Mouse (Mus musculus) heart, embryonic 12.5 days (tissue): ENCODE measurements around the gene Hrct1. TPM values are rescaled to one million over a fixed set of nuclear protein-coding genes. Genes with fewer than 3 reads are reported as not detected.

Experiments used
- ATAC-seq: fragments of 200-750 bp; cut with Nextera tagmentation; 2 replicates; pipeline ENCODE4 v1.8.0; 2017; ENCODE audit warnings: moderate TSS enrichment, moderate library complexity; ENCODE audit not compliant: insufficient number of reproducible peaks, low FRiP score
- H3K27ac ChIP-seq: fragments of 300-500 bp; sonication (generic); 2 replicates; pipeline ENCODE4 v1.5.1; 2016; ENCODE audit warnings: mild to moderate bottlenecking, moderate library complexity; ENCODE audit not compliant: poor library complexity, severe bottlenecking
- H3K27me3 ChIP-seq: fragments of 300-500 bp; sonication (generic); replicated peaks from 2 replicates; pipeline ENCODE4 v1.6.1; 2016; ENCODE audit warnings: mild to moderate bottlenecking, moderate library complexity
- H3K36me3 ChIP-seq: fragments of 300-500 bp; sonication (generic); 2 replicates; pipeline ENCODE4 v1.6.1; 2016; ENCODE audit warnings: mild to moderate bottlenecking, moderate library complexity
- H3K4me1 ChIP-seq: fragments of 300-500 bp; sonication (generic); replicated peaks from 2 replicates; pipeline ENCODE4 v1.6.1; 2016; ENCODE audit warnings: mild to moderate bottlenecking
- H3K4me2 ChIP-seq: fragments of 300-500 bp; sonication (generic); 2 replicates; pipeline ENCODE4 v1.6.1; 2016; ENCODE audit warnings: mild to moderate bottlenecking, moderate library complexity
- H3K4me3 ChIP-seq: fragments of 300-500 bp; sonication (generic); 2 replicates; pipeline ENCODE4 v1.5.1; 2016; ENCODE audit warnings: mild to moderate bottlenecking
- H3K9ac ChIP-seq: fragments of 300-500 bp; sonication (generic); 2 replicates; pipeline ENCODE4 v1.6.1; 2016; ENCODE audit warnings: mild to moderate bottlenecking, moderate library complexity
- H3K9me3 ChIP-seq: fragments of 300-500 bp; sonication (generic); replicated peaks from 2 replicates; pipeline ENCODE4 v1.6.1; 2016; ENCODE audit warnings: mild to moderate bottlenecking, moderate library complexity
- WGBS: fragments of 180-500 bp; shearing (Covaris S2); methylation state at CpG from one replicate; pipeline ENCODE4 v1.1.7; 2016; 5-methylcytosine and 5-hydroxymethylcytosine counted together
- polyA plus RNA-seq: library from polyadenylated mRNA; unstranded; fragments of >200 nt; fragmentation: Nextera tagmentation; extraction: Ambion mirVana; gene quantifications from 2 replicates; pipeline ENCODE4 v1.2.1, GENCODE M21; 2016

The Hrct1 gene
- polyA plus RNA-seq, 1 experiment from 2014 or later, result 0.96 TPM

DNA sequence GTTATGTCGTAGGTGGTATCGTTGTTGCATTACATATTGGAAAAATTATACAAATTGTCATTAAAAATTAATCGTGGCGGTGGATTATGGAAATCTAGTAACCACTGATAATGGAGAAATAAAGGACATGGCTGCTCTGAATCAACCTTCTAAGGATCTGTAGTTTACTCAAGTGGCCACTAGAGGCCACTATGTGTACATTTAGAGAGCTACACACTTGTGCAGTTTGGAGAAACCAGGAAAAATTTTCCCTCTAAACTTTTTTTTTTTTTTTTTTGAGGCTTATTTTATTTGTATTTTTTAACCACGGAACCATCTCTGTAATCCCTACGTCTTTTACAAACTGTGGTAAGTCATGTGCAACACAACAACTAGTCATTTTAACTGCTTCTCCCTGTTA is 18.2 kb downstream of the Hrct1 start:
- H3K4me3 ChIP-seq, result no peak overlapping the region
- peaks cover 5% of the 10 kb centered on the region; the same call in 1 of the 2 replicates for H3K4me1 ChIP-seq
- H3K27me3 ChIP-seq, result no peaks in the 10 kb centered on the region
- no peak overlapping the region for H3K27ac ChIP-seq
- WGBS, result 15% methylated on average over 6 of the region's 6 CpGs
- no peaks in the 10 kb centered on the region for H3K36me3 ChIP-seq
- ATAC-seq, result no peak
- no peak overlapping the region for H3K9ac ChIP-seq
- H3K9me3 ChIP-seq, result 0 out of 2 replicates have a peak, but pooled peaks cover 4% of the 10 kb centered on the region
- no peak overlapping the region for H3K4me2 ChIP-seq

GRCm38 (mm10) chr4:43757213-43757612 is 30.2 kb downstream of the Hrct1 start:
- Histone ChIP-seq H3K4me1 (peaks cover 23% of the 10 kb centered on the region), H3K36me3 (no peaks in the 10 kb centered on the region), H3K27ac (peak overlapping the region; percentile 50), H3K4me3 (no peak overlapping the region), H3K4me2 (no peak overlapping the region), H3K9ac (no peak overlapping the region), H3K27me3 (no peaks in the 10 kb centered on the region), H3K9me3 (no peaks in the 10 kb centered on the region)
- no peak for ATAC-seq
- WGBS, result 29% methylated on average over 6 of the region's 6 CpGs

DNA sequence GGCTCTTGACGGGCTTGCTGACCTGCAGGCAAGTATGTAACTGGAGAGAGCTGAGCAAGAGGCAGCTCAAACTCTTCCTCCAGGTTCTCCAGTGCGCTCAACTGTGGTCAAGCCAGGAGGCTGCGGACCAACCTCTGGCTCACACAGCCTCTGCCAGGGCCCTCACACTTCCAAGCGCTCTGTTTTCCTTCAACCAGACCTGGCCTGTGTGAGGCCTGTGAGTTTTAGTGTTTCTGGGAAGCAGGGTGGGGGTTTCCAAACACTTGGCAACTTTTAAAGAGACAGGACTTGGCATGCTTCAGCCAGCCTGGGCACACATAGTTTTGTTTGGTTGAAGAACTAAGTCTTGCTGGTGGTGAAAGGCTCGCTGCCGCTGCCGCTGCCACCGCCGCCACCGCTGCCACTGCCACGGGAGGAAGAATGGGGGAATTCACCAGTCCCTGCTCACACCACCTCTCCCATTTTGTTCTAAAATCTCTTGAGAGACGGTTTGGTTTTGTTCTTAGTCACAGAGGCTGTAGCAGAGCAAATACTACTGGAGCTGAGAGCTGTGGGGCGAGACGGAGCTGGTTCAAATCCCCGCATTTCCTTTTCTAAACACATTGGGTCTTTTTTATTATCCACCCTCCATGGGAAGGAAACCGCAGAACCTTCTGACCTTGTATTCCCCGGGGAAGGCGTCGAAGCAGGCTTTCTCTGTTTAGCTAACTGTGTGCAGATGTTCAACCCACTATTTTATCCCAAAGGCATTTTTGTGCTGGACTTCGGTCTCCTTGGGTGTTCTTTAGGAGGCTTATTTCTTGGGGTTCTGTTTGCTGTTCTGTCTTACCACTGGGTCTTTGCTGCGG is 32.8 kb downstream of the Hrct1 start:
- H3K4me3 ChIP-seq, result no peak overlapping the region
- no peak overlapping the region for H3K27ac ChIP-seq
- H3K9ac ChIP-seq, result no peak overlapping the region
- peaks cover 23% of the 10 kb centered on the region for H3K4me1 ChIP-seq
- H3K27me3 ChIP-seq, result no peaks in the 10 kb centered on the region
- no peak overlapping the region for H3K4me2 ChIP-seq
- H3K36me3 ChIP-seq, result no peaks in the 10 kb centered on the region
- ATAC-seq, result no peak
- 74% methylated on average over 21 of the region's 21 CpGs for WGBS
- H3K9me3 ChIP-seq, result peaks cover 6% of the 10 kb centered on the region; the same call in 1 of the 2 replicates

GRCm38 (mm10) chr4:43760460-43760859 is 33.5 kb downstream of the Hrct1 start:
- H3K9ac ChIP-seq, result no peak overlapping the region
- no peaks in the 10 kb centered on the region for H3K27me3 ChIP-seq
- no peaks in the 10 kb centered on the region for H3K36me3 ChIP-seq
- ATAC-seq, result no peak
- no peak overlapping the region for H3K27ac ChIP-seq
- H3K4me1 ChIP-seq, result peaks cover 23% of the 10 kb centered on the region
- peaks cover 6% of the 10 kb centered on the region; the same call in 1 of the 2 replicates for H3K9me3 ChIP-seq
- no peak overlapping the region for H3K4me2 ChIP-seq
- 72% methylated on average over 10 of the region's 10 CpGs for WGBS
- no peak overlapping the region for H3K4me3 ChIP-seq

GRCm38 (mm10) chr4:43761336-43761735 is 34.3 kb downstream of the Hrct1 start:
- no peak overlapping the region for H3K4me3 ChIP-seq
- no peak overlapping the region for H3K9ac ChIP-seq
- H3K27me3 ChIP-seq, result no peaks in the 10 kb centered on the region
- 71% methylated on average over 2 of the region's 2 CpGs for WGBS
- H3K27ac ChIP-seq, result no peak overlapping the region
- no peaks in the 10 kb centered on the region for H3K36me3 ChIP-seq
- no peak overlapping the region for H3K4me2 ChIP-seq
- H3K4me1 ChIP-seq, result peaks cover 23% of the 10 kb centered on the region
- ATAC-seq, result no peak
- H3K9me3 ChIP-seq, result peaks cover 6% of the 10 kb centered on the region; the same call in 1 of the 2 replicates

- no peaks in the 10 kb centered on the region for H3K36me3 ChIP-seq
- H3K4me1 ChIP-seq, result peaks cover 11% of the 10 kb centered on the region
- H3K27me3 ChIP-seq, result no peaks in the 10 kb centered on the region
- no peak overlapping the region for H3K9ac ChIP-seq
- ATAC-seq, result no peak
- no peak overlapping the region for H3K4me3 ChIP-seq
- no peak overlapping the region for H3K4me2 ChIP-seq
- WGBS, result 21% methylated on average over 7 of the region's 7 CpGs
- no peak overlapping the region for H3K27ac ChIP-seq
- peaks cover 6% of the 10 kb centered on the region; the same call in 1 of the 2 replicates for H3K9me3 ChIP-seq
Observed at GRCm38 (mm10) chr4:43763410-43763809, 36.4 kb downstream of the Hrct1 start.

DNA sequence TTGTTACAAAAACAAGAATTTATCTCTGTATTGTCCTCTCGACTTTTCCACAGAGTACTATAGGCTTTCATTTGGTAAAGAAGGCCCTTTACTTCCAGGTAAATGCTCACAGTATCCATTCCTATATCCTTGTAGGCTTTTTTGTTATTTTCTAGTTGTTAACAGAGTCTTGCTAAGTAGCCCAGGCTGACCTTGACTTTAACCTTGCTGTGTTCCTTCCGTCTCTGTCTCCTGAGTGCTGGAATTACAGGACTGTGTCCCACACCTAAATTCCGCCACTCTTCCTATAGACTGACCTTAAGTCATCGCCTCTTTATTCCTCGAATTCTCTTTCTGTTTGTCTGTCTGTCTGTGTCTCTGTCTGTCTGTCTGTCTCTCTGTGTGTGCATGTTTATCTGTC is 41.4 kb downstream of the Hrct1 start:
- Histone ChIP-seq H3K27ac (no peak overlapping the region), H3K9me3 (peaks cover 6% of the 10 kb centered on the region), H3K27me3 (peaks cover 4% of the 10 kb centered on the region; the same call in 1 of the 2 replicates), H3K36me3 (no peaks in the 10 kb centered on the region), H3K4me2 (no peak overlapping the region), H3K4me1 (peaks cover 8% of the 10 kb centered on the region; the same call in 1 of the 2 replicates), H3K4me3 (no peak overlapping the region), H3K9ac (no peak overlapping the region)
- no peak for ATAC-seq
- WGBS, result 73% methylated on average over 5 of the region's 5 CpGs

- peaks cover 4% of the 10 kb centered on the region; the same call in 1 of the 2 replicates for H3K27me3 ChIP-seq
- H3K27ac ChIP-seq, result no peak overlapping the region
- no peak overlapping the region for H3K9ac ChIP-seq
- ATAC-seq, result no peak
- H3K4me3 ChIP-seq, result no peak overlapping the region
- H3K9me3 ChIP-seq, result peaks cover 4% of the 10 kb centered on the region
- no peaks in the 10 kb centered on the region for H3K36me3 ChIP-seq
- 91% methylated on average over 2 of the region's 2 CpGs for WGBS
- H3K4me1 ChIP-seq, result peaks cover 8% of the 10 kb centered on the region; the same call in 1 of the 2 replicates
- H3K4me2 ChIP-seq, result no peak overlapping the region
Observed at GRCm38 (mm10) chr4:43769374-43769773, 42.4 kb downstream of the Hrct1 start.

DNA sequence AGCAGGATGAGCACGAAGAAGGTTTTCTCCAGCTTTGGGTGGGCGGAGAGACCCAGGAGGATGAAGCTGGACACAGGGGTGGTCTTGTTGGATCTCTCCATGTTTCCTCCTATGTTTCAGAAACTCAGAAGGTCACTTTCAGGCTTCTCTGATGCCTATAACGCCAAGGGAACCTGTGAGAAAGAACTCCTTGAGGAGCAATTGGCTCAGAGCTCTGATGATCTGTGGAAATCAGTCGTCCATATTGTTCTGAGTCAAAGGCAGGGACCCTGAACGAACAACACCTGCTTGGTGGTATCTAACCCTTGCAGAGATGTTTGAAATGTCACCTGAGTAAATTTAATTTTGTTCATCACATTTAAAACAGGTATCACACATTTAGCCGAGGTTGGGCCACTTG is 43.9 kb downstream of the Hrct1 start, which contains the start of gene Olfr159:
Olfr159 (minus strand) TSS at position 101 of the 400 bp plus-strand sequence.
- Histone ChIP-seq H3K9me3 (no peaks in the 10 kb centered on the region; the same call in 1 of the 2 replicates), H3K4me2 (no peak within 1 kb of the TSS), H3K9ac (no peak within 1 kb of the TSS), H3K36me3 (no peaks in the 10 kb centered on the region), H3K4me3 (no peak within 1 kb of the TSS), H3K27me3 (peaks cover 4% of the 10 kb centered on the region; the same call in 1 of the 2 replicates), H3K4me1 (peaks cover 8% of the 10 kb centered on the region; the same call in 1 of the 2 replicates), H3K27ac (no peak within 1 kb of the TSS)
- WGBS, result 75% methylated on average over 6 of the region's 6 CpGs
- no peak for ATAC-seq

- H3K4me3 ChIP-seq, result no peak overlapping the region
- no peaks in the 10 kb centered on the region; the same call in 1 of the 2 replicates for H3K9me3 ChIP-seq
- no peaks in the 10 kb centered on the region for H3K36me3 ChIP-seq
- 45% methylated on average over 6 of the region's 6 CpGs for WGBS
- H3K27ac ChIP-seq, result no peak overlapping the region
- peaks cover 4% of the 10 kb centered on the region; the same call in 1 of the 2 replicates for H3K27me3 ChIP-seq
- ATAC-seq, result no peak
- peaks cover 8% of the 10 kb centered on the region; the same call in 1 of the 2 replicates for H3K4me1 ChIP-seq
- no peak overlapping the region for H3K4me2 ChIP-seq
- no peak overlapping the region for H3K9ac ChIP-seq
Observed at GRCm38 (mm10) chr4:43771626-43772025, 44.6 kb downstream of the Hrct1 start.

DNA sequence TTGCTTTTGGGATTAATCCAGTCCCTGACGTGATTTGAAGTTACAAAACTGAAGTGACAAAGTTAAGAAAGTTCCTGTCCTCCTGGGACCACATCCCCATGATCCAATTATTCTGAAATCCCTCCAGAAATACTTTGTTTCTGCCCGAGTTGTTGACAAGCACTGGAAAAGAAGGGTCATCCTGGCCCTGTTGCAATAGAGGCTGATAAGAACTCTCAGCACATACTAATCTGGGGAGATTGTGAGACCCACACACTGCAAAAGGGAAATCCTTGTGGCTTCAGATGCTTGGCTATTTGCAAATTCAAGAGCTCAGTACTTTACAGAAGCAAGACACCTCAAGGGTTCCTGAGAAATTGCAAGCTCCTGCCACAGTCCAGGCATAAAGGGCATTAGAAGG is 45.3 kb downstream of the Hrct1 start:
- no peak overlapping the region for H3K4me2 ChIP-seq
- no peaks in the 10 kb centered on the region for H3K36me3 ChIP-seq
- H3K9ac ChIP-seq, result no peak overlapping the region
- no peak overlapping the region for H3K27ac ChIP-seq
- H3K4me1 ChIP-seq, result peaks cover 8% of the 10 kb centered on the region; the same call in 1 of the 2 replicates
- ATAC-seq, result no peak
- H3K9me3 ChIP-seq, result no peaks in the 10 kb centered on the region; the same call in 1 of the 2 replicates
- 14% methylated on average over 2 of the region's 2 CpGs for WGBS
- peaks cover 4% of the 10 kb centered on the region; the same call in 1 of the 2 replicates for H3K27me3 ChIP-seq
- no peak overlapping the region for H3K4me3 ChIP-seq
